Mouse (Mus musculus): ENCODE measurements at regions not wholly inside any gene's neighbourhood (a gene's known extent, or its start where the extent isn't known, plus 50 kb on each side); places are given as distances from the start of the nearest gene placed in this dataset.

DNA sequence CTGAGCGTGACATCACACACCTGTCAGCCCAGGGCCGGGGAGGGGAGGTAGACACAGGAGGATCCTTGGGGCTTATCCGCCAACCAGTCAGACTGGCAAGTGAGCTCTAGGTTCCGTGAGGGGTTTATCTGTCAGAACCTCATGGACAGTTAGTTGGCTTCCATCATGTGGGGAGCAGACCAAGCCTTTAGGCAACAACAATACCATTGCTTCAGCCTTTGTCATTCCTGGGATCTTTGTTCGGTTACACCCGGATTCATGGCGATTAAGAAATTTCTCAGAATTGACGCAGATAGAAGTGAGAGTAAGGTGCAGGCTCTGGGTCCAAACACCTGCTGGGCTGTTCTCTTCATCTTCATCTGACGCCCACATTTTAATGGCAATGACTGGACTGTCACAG, 131.4 kb downstream of the Bcl2l11 start:
- no peaks in the 10 kb centered on the region for H3K4me1 ChIP-seq (ENCODE audit: control insufficient read depth, insufficient read depth, low read length)
- H3K4me3 ChIP-seq (ENCODE audit: insufficient read depth, low read length), result no peak overlapping the region
- no peak overlapping the region for H3K27ac ChIP-seq (ENCODE audit: insufficient read depth, low read depth, low read length)
- TF ChIP-seq POLR2A (IDR thresholded peaks at IDR 0.05; ENCODE audit: borderline replicate concordance, low read depth, low read length), result no peak
- no peak for TF ChIP-seq CTCF (IDR thresholded peaks at IDR 0.05; ENCODE audit: low read depth, low read length)

DNA sequence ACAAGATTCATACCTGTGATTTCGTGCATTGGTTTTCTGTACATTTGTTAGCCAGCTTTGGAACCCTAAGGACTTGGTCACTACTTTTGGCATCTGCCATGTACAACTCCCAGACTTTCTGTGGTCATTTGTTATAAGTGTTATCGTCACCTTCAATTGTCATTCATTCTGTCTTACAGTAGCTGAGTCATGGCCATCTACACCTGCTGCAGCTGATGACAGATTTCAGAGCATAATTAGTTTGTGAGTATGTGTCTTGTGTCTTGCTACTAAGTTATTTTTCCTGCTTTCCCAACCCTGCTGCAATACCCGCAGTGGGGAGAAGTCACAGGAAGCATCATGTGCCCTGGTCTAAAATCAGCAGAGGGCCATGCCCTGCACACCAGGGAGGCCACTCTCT, 138.0 kb downstream of the Bcl2l11 start:
- no peak overlapping the region for H3K27ac ChIP-seq (ENCODE audit: insufficient read depth, low read depth, low read length)
- peaks cover 3% of the 10 kb centered on the region; the same call in 1 of the 2 replicates for H3K4me1 ChIP-seq (ENCODE audit: control insufficient read depth, insufficient read depth, low read length)
- H3K4me3 ChIP-seq (ENCODE audit: insufficient read depth, low read length), result no peak overlapping the region
- TF ChIP-seq CTCF (IDR thresholded peaks at IDR 0.05; ENCODE audit: low read depth, low read length) (no peak), POLR2A (IDR thresholded peaks at IDR 0.05; ENCODE audit: borderline replicate concordance, low read depth, low read length) (no peak)

DNA sequence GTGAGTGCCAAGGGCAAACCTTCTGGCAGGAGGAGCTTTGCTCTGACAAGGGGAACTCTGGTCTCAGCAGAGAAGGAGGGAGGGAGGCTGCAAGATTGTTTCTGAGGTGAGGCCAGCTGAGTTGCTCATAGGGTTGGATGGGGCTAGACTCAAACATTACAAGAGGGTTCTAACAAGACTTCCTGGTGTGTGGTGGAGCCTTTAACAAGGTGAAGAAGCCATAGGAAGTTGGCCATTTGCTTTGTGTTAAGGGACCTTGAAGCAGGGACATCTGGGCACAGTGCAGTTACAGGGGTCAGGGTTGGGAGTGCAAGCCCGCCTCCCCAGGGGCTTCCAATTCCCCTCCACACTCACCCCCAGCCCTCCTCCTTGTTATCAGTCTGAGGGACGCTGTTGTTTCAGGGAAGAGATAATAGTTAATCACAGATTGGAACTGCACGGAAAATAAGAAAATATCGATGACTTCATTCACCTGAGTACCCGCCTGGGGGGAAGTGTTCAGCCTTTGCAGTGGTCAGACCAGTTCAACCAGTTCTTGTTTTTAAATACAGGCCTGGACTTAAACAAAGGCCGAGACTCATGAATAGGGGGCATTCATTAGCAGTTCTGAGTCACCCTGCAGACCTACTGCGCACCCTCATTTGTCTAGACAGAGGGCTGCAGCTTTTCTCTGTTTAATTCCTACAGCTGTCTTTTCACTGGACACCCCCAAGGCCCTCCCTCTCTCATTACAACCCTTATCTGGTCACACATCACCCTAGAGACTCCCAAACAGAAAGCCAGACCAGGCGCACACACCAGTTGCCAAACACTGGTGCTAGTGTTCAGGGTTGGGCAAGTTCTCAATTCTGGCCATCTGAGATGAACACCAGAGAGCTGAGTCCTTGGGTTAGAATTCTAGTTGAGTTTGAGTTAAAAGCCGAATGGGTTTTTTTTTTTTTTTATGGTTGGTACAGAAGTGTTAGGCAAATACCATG, 139.5 kb downstream of the Bcl2l11 start:
- Histone ChIP-seq H3K27ac (ENCODE audit: insufficient read depth, low read depth, low read length) (no peak overlapping the region), H3K4me1 (ENCODE audit: control insufficient read depth, insufficient read depth, low read length) (peaks cover 3% of the 10 kb centered on the region; the same call in 1 of the 2 replicates), H3K4me3 (ENCODE audit: insufficient read depth, low read length) (no peak overlapping the region)
- TF ChIP-seq POLR2A (IDR thresholded peaks at IDR 0.05; ENCODE audit: borderline replicate concordance, low read depth, low read length), result no peak
- TF ChIP-seq CTCF (IDR thresholded peaks at IDR 0.05; ENCODE audit: low read depth, low read length), result no peak

DNA sequence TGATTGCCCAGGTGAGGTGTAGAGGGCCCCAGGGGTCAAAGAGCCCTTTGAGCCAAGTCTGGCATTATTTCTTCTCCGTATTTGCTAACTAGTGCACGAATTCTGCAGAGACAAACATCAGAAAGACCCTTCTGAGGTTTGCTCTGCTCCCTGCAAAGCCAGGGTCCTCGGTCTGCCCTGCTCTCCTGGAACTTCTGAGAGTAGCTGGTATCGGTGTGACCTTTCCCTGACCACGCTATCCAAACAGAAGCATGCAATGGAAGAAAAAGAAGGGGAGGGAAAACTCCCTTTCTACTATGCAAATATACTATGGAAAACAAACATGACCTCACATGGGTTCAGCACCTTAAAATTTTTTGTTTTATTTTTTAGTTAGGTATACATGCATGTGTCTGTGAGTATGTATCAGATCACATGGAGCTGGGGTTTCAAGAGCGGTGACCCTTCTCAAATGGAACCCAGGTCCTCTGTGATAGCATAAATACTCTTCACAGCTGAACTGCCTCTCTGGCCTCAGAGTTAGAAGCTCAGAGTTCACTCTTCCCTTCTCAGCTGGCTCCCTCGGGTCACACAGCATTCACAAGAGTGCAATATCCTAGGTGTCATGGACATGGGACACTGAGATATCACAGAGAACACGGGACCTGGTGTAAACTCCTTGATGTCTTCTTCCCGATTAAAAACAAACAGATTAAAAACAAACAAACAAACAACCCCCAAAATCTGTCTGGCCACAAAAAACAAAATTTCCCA, 144.7 kb downstream of the Bcl2l11 start:
- H3K4me1 ChIP-seq (ENCODE audit: control insufficient read depth, insufficient read depth, low read length), result peaks cover 12% of the 10 kb centered on the region

DNA sequence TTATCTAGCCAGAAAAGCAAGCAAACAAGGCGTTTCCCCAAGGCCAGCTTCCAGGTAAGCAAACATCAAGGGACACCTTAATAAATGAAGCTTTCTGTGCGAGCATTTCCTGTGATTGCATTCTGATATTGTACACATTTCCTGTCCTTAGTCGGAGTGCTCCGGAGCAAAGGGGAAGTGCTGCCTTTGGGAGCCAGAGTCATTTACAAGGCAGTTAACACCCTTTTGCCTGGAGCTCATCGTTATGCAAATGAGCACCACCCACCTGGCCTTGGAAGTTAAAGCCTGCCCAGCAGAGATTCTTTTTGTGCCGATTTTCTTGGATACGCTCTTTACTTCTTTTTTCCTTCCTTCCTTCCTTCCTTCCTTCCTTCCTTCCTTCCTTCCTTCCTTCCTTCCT, 147.0 kb downstream of the Bcl2l11 start:
- Histone ChIP-seq H3K27ac (ENCODE audit: insufficient read depth, low read depth, low read length) (no peak overlapping the region), H3K4me3 (ENCODE audit: insufficient read depth, low read length) (no peak overlapping the region), H3K4me1 (ENCODE audit: control insufficient read depth, insufficient read depth, low read length) (peaks cover 16% of the 10 kb centered on the region)
- no peak for TF ChIP-seq POLR2A (IDR thresholded peaks at IDR 0.05; ENCODE audit: borderline replicate concordance, low read depth, low read length)
- no peak for TF ChIP-seq CTCF (IDR thresholded peaks at IDR 0.05; ENCODE audit: low read depth, low read length)

More for the DNA sequence above, 144.7 kb downstream of the Bcl2l11 start:
- H3K4me3 ChIP-seq (ENCODE audit: insufficient read depth, low read length), result no peak overlapping the region
- H3K27ac ChIP-seq (ENCODE audit: insufficient read depth, low read depth, low read length), result no peak overlapping the region
- TF ChIP-seq CTCF (IDR thresholded peaks at IDR 0.05; ENCODE audit: low read depth, low read length), result no peak
- TF ChIP-seq POLR2A (IDR thresholded peaks at IDR 0.05; ENCODE audit: borderline replicate concordance, low read depth, low read length), result no peak

DNA sequence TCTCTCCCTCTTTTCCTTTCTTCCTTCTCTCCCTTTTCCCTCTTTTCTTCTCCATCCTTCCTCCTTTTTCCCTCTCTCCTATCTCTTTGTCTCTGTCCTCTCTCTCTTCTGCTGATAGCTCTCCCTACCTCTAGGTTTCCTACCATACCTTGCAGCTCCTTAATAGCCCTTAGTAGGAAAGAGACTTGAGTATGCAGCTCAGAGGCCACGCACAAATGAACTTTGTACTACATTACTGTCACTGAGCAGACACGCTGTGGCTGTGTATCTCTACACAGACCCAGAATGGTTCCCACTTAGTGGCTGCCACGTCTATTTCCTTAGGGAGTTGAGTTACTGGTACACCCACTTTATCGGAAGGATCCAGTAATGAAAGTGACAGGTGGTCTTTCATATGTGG, 147.5 kb downstream of the Bcl2l11 start:
- Histone ChIP-seq H3K4me3 (ENCODE audit: insufficient read depth, low read length) (no peak overlapping the region), H3K4me1 (ENCODE audit: control insufficient read depth, insufficient read depth, low read length) (peaks cover 16% of the 10 kb centered on the region), H3K27ac (ENCODE audit: insufficient read depth, low read depth, low read length) (no peak overlapping the region)
- TF ChIP-seq CTCF (IDR thresholded peaks at IDR 0.05; ENCODE audit: low read depth, low read length), result no peak
- TF ChIP-seq POLR2A (IDR thresholded peaks at IDR 0.05; ENCODE audit: borderline replicate concordance, low read depth, low read length), result no peak

DNA sequence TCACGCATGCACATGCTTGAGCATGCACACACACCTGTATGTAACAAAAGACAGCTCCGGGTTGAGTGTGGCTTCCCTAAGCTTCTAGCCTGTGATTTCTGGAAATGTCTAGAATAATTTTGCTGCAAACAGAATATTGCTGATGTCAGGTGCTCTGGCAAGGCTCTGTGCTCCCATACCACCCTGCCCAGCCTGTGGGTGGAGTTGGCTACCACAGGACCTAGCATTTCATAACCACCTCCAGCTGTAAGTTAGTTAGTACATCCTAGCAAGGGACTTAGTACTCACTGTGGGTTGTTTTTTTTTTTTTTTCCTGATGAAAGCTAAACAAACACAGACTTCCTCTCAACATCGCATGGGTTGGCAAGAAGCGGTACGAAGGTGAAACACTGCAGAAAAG, 150.5 kb downstream of the Bcl2l11 start:
- no peak overlapping the region for H3K4me3 ChIP-seq (ENCODE audit: insufficient read depth, low read length)

DNA sequence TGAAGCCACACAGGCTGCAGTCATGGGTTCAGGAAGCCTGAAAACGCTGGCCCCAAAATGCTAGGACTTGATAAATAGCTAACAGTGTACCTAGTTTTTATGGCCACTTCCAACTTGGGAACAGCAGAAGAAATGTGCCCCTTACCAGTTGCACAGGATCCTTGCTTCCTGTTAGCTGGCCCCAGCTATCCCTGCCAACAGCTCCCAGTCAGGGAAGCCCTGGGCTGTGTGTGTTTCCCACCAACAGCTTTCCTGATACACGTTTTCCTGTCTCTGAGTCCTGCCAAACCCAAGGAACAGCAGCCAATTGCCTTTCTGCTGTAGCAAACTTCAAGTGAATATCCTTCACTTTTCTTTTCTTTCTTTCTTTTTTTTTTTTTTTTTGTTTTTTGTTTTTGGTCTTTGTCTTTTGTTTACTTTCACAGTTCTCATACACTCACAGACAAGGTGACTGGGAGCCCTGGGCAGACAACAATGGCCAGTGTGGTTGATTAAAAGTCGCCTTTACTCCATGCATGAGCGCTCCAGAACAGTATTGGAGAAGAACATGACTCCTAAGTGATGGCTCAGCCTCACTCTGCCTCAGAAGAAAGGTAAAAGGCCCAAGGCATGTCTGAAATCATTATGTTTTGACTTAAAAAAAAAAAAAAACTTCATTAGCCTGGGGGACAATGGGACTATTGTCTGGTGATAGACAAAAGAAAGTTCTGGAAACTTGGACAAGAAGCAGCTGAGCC, 151.7 kb downstream of the Bcl2l11 start:
- Histone ChIP-seq H3K27ac (ENCODE audit: insufficient read depth, low read depth, low read length) (no peak overlapping the region), H3K4me3 (ENCODE audit: insufficient read depth, low read length) (no peak overlapping the region), H3K4me1 (ENCODE audit: control insufficient read depth, insufficient read depth, low read length) (peaks cover 8% of the 10 kb centered on the region)
- no peak for TF ChIP-seq CTCF (IDR thresholded peaks at IDR 0.05; ENCODE audit: low read depth, low read length)
- no peak for TF ChIP-seq POLR2A (IDR thresholded peaks at IDR 0.05; ENCODE audit: borderline replicate concordance, low read depth, low read length)

More for the DNA sequence above, 150.5 kb downstream of the Bcl2l11 start:
- TF ChIP-seq POLR2A (IDR thresholded peaks at IDR 0.05; ENCODE audit: borderline replicate concordance, low read depth, low read length) (no peak), CTCF (IDR thresholded peaks at IDR 0.05; ENCODE audit: low read depth, low read length) (no peak)
- peaks cover 16% of the 10 kb centered on the region for H3K4me1 ChIP-seq (ENCODE audit: control insufficient read depth, insufficient read depth, low read length)
- H3K27ac ChIP-seq (ENCODE audit: insufficient read depth, low read depth, low read length), result no peak overlapping the region

DNA sequence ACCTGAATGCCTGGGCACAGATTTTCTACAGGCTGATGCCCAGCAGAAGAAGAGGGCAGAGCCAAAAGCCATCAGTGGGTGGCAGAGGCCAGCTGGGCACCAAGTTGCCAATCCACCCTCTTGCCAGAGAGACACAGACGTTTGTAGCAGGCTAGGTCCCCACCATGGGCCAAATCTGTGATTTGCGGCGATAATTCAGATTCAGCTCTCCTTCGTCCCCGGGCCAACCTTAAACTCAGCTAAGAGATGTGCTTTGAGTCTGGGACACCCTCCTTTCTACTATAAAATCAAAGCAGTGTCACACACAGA, 152.2 kb downstream of the Bcl2l11 start:
- TF ChIP-seq POLR2A (IDR thresholded peaks at IDR 0.05; ENCODE audit: borderline replicate concordance, low read depth, low read length) (no peak), CTCF (IDR thresholded peaks at IDR 0.05; ENCODE audit: low read depth, low read length) (no peak)

More for the DNA sequence above, 152.2 kb downstream of the Bcl2l11 start:
- H3K27ac ChIP-seq (ENCODE audit: insufficient read depth, low read depth, low read length), result no peak overlapping the region
- H3K4me1 ChIP-seq (ENCODE audit: control insufficient read depth, insufficient read depth, low read length), result peaks cover 7% of the 10 kb centered on the region; the same call in 1 of the 2 replicates
- H3K4me3 ChIP-seq (ENCODE audit: insufficient read depth, low read length), result no peak overlapping the region

Data from bone marrow macrophage, adult 2 months (primary cell).